Mouse (Mus musculus) embryonic facial prominence, embryonic 11.5 days (tissue): ENCODE data around the gene Apobr. TPM values are rescaled to one million over a fixed set of nuclear protein-coding genes. Genes with fewer than 3 reads are reported as not detected.

Experiments
- ATAC-seq: fragments of 200-750 bp; cut with Nextera tagmentation; replicated peaks from 2 replicates; pipeline ENCODE4 v1.8.0; 2017; ENCODE audit warnings: low read depth; ENCODE audit not compliant: insufficient number of reproducible peaks, low FRiP score, low TSS enrichment
- DNase-seq: peaks from one replicate; pipeline ENCODE4 v3.0.0-alpha.2; 2015; ENCODE audit warnings: low spot score
- H3K27ac ChIP-seq: fragments of 300-500 bp; sonication (generic); replicated peaks from 2 replicates; pipeline ENCODE4 v1.5.1; 2014; ENCODE audit warnings: mild to moderate bottlenecking, low read depth, low read length, control low read depth
- H3K27me3 ChIP-seq: fragments of 300-500 bp; sonication (generic); 2 replicates; pipeline ENCODE4 v1.6.1; 2014; ENCODE audit warnings: mild to moderate bottlenecking, low read length, moderate library complexity, mixed read lengths; ENCODE audit not compliant: control insufficient read depth, insufficient read depth
- H3K36me3 ChIP-seq: fragments of 300-500 bp; sonication (generic); replicated peaks from 2 replicates; pipeline ENCODE4 v1.6.1; 2014; ENCODE audit warnings: low read depth, mild to moderate bottlenecking, low read length, moderate library complexity, mixed read lengths; ENCODE audit not compliant: control insufficient read depth, insufficient read depth
- H3K4me1 ChIP-seq: fragments of 300-500 bp; sonication (generic); 2 replicates; pipeline ENCODE4 v1.6.1; 2014; ENCODE audit warnings: low read length, mixed read lengths; ENCODE audit not compliant: control insufficient read depth, insufficient read depth
- H3K4me2 ChIP-seq: fragments of 300-500 bp; sonication (generic); 2 replicates; pipeline ENCODE4 v1.6.1; 2014; ENCODE audit warnings: low read depth, mild to moderate bottlenecking, control low read depth, low read length, moderate library complexity
- H3K4me3 ChIP-seq: fragments of 300-500 bp; sonication (generic); 2 replicates; pipeline ENCODE4 v1.5.1; 2014; ENCODE audit warnings: low read depth, low read length, control low read depth
- H3K9ac ChIP-seq: fragments of 300-500 bp; sonication (generic); replicated peaks from 2 replicates; pipeline ENCODE4 v1.6.1; 2014; ENCODE audit warnings: mild to moderate bottlenecking, control low read depth, low read length
- H3K9me3 ChIP-seq: fragments of 300-500 bp; sonication (generic); replicated peaks from 2 replicates; pipeline ENCODE4 v1.6.1; 2016; ENCODE audit warnings: mild to moderate bottlenecking, low read length, inconsistent platforms, mixed read lengths; ENCODE audit not compliant: control insufficient read depth
- WGBS: fragments of 180-500 bp; shearing (Covaris S2); extraction: QIAGEN DNeasy Blood & Tissue Kit; methylation state at CpG from one replicate; pipeline ENCODE4 v1.1.7; 2014; 5-methylcytosine and 5-hydroxymethylcytosine counted together
- polyA plus RNA-seq: library from polyadenylated mRNA; unstranded; fragments of >200 nt; fragmentation: Nextera tagmentation; extraction: Ambion mirVana; gene quantifications from 2 replicates; pipeline ENCODE4 v1.2.1, GENCODE M21; 2014

Apobr gene
- polyA plus RNA-seq, 1 experiment from 2014 or later, result 0.72 TPM

DNA sequence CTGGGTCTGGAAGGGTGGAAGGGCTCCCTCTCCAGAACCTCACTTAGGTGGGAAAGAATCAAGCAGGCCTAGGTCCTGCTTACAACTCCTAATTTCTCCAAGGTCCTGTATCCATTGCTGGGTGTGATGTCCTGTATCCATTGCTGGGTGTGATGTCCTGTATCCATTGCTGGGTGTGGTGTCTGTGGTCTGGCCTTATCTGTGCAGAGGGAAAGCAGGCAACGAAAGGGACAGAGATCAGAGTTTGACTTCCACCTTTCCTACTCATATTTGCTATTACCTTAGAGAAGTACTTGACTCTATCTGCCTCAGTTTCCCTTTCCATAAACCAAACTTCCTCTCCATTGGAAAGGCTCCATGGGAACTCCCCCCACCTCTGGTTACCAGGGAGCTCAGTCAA is 38.6 kb downstream of the Apobr start:
- H3K9ac ChIP-seq, result no peak overlapping the region
- no peaks in the 10 kb centered on the region for H3K36me3 ChIP-seq
- no peak overlapping the region for H3K4me3 ChIP-seq
- no peaks in the 10 kb centered on the region for H3K27me3 ChIP-seq
- 91% methylated on average over 1 of the region's 1 CpGs for WGBS
- no peak for DNase-seq
- H3K9me3 ChIP-seq, result no peaks in the 10 kb centered on the region
- no peak overlapping the region for H3K4me2 ChIP-seq
- no peaks in the 10 kb centered on the region for H3K4me1 ChIP-seq
- no peak overlapping the region for H3K27ac ChIP-seq
- no peak for ATAC-seq

DNA sequence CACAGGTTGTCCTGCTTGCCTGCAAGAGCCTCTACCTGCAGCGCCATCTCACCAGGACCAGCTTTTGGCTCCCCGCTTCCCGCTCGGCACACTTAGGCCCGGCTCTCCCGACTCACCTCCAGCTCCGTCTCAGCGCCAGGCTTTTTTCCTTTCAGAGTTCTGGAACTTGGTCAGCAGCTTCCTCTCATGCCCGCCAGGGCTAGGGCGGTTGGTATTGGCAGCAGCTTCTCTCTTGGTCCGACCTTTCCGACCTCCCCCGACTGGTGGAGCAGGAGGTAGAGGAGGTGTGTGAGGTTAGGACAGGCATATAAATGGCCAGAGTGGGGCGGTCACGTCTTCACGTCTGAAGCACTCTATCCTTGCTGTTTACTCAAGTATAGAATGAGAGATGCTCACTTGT is 40.0 kb downstream of the Apobr start:
- DNase-seq (no peak), ATAC-seq (no peak)
- H3K4me1 ChIP-seq, result no peaks in the 10 kb centered on the region
- no peak overlapping the region for H3K4me2 ChIP-seq
- 67% methylated on average over 16 of the region's 16 CpGs for WGBS
- H3K27me3 ChIP-seq, result no peaks in the 10 kb centered on the region
- H3K9ac ChIP-seq, result no peak overlapping the region
- no peaks in the 10 kb centered on the region for H3K36me3 ChIP-seq
- H3K4me3 ChIP-seq, result no peak overlapping the region
- no peak overlapping the region for H3K27ac ChIP-seq
- H3K9me3 ChIP-seq, result no peaks in the 10 kb centered on the region

DNA sequence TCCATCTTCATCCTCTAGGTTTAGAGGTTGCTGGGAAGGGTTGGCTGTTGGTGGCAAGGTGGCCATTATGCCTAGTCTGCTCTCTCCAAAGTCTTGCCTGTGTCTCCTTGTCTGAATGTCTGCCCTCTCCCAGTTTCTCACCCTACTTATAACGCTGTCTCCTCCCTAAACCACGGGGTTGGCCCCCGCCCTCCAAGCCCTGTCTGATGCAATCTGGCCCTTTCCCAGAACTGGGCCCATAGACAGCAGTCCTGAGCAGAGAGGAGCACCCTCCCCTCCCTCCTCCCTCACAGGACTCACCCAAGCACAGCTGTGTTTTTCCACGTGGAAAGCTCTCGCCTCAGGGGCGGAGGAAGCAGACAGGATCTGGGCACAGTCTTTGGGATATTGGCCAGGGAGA is 40.6 kb downstream of the Apobr start:
- WGBS, result 44% methylated on average over 6 of the region's 6 CpGs
- no peak overlapping the region for H3K9ac ChIP-seq
- no peaks in the 10 kb centered on the region for H3K36me3 ChIP-seq
- H3K4me1 ChIP-seq, result no peaks in the 10 kb centered on the region
- no peak overlapping the region for H3K4me3 ChIP-seq
- no peak overlapping the region for H3K4me2 ChIP-seq
- ATAC-seq, result 0 out of 2 replicates have a peak, but pooled peaks have one; percentile 18
- H3K27me3 ChIP-seq, result no peaks in the 10 kb centered on the region
- DNase-seq, result no peak
- H3K9me3 ChIP-seq, result no peaks in the 10 kb centered on the region
- no peak overlapping the region for H3K27ac ChIP-seq

DNA sequence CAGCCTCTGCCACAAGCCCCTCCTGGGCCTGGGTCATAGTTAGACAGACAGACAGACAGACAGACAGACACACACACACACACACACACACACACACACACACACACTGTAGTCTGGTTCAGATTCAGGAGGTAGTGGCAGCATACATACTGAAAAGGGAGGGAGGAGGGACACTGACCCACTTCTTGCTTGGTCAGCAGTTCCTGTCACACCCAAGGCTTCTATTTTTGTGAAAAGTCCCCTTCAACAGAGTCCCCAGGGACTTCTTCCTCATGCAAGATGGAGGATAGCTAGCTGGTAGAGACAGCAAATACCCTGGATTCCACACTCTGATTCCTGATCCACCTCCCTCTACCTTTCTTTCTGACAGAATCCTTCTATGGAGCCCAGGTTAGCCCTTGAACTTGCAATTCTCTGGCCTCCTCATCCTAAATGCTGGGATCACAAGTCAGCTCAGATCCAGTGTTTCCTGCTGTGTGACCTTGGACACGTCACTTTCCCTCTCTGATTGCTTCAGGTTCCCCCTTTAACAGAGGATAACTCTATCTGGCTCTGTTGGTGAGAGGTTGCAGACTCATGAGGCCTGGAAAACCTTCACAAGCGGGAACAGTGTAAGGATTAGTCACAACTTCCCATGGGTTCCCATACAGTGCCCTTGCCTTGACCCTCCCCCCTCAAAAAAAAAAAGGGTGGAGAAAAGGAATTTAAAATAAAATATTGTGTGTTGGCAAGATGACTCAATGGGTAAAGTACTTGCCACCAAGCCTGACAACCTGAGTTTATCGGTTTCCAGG is 41.3 kb downstream of the Apobr start:
- ATAC-seq, result no peak
- Histone ChIP-seq H3K27ac (no peak overlapping the region), H3K4me3 (no peak overlapping the region), H3K9ac (no peak overlapping the region), H3K4me1 (no peaks in the 10 kb centered on the region), H3K27me3 (no peaks in the 10 kb centered on the region), H3K36me3 (no peaks in the 10 kb centered on the region), H3K9me3 (no peaks in the 10 kb centered on the region), H3K4me2 (no peak overlapping the region)
- DNase-seq, result no peak
- 79% methylated on average over 3 of the region's 3 CpGs for WGBS

DNA sequence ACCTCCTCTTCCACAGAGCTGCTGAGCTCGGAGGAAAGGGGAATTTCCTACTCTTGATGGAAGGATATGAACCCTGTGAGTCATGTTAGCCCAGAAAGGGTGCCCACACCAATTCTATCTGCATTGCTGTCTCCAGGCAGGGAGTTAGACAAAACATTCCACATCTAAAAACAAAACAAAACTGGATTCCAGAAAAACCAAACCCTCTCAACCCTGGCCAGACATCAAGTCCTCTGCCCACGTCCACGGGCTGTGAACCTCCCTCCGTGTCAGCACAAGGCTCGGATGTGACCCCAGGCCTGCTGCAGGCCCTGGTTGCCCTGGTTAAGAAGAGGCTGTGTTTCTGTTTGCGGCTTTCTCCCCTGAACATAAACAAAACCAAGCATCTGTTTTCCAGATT is 43.4 kb downstream of the Apobr start:
- ATAC-seq (no peak), DNase-seq (no peak)
- no peaks in the 10 kb centered on the region for H3K36me3 ChIP-seq
- no peak overlapping the region for H3K9ac ChIP-seq
- H3K4me1 ChIP-seq, result no peaks in the 10 kb centered on the region
- no peaks in the 10 kb centered on the region for H3K27me3 ChIP-seq
- H3K4me3 ChIP-seq, result no peak overlapping the region
- WGBS, result 59% methylated on average over 6 of the region's 6 CpGs
- H3K4me2 ChIP-seq, result no peak overlapping the region
- no peak overlapping the region for H3K27ac ChIP-seq
- H3K9me3 ChIP-seq, result no peaks in the 10 kb centered on the region

DNA sequence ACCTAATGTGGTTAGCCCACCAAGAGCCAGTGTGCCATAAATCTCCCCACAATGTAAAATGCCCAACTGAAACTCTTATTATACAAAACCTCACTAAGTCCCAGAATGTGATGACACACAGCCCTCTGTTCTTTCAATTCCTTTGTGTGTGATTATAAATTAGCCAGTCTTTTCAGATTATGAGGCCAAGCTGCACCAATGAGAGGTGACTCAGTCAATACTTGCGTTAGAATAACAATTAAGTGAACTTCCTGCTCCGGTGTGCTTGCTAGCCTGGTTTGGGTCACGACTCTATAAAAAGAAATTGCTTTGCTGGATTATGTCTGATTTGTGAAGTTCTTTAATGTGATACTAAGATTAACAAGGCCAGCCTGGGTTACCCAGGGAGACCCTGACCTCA is 45.2 kb downstream of the Apobr start:
- H3K9me3 ChIP-seq, result no peaks in the 10 kb centered on the region
- H3K9ac ChIP-seq, result no peak overlapping the region
- no peak for ATAC-seq
- 52% methylated on average over 3 of the region's 3 CpGs for WGBS
- H3K36me3 ChIP-seq, result no peaks in the 10 kb centered on the region
- H3K27ac ChIP-seq, result no peak overlapping the region
- no peaks in the 10 kb centered on the region for H3K27me3 ChIP-seq
- no peak overlapping the region for H3K4me3 ChIP-seq
- H3K4me1 ChIP-seq, result no peaks in the 10 kb centered on the region
- no peak overlapping the region for H3K4me2 ChIP-seq
- DNase-seq, result no peak

DNA sequence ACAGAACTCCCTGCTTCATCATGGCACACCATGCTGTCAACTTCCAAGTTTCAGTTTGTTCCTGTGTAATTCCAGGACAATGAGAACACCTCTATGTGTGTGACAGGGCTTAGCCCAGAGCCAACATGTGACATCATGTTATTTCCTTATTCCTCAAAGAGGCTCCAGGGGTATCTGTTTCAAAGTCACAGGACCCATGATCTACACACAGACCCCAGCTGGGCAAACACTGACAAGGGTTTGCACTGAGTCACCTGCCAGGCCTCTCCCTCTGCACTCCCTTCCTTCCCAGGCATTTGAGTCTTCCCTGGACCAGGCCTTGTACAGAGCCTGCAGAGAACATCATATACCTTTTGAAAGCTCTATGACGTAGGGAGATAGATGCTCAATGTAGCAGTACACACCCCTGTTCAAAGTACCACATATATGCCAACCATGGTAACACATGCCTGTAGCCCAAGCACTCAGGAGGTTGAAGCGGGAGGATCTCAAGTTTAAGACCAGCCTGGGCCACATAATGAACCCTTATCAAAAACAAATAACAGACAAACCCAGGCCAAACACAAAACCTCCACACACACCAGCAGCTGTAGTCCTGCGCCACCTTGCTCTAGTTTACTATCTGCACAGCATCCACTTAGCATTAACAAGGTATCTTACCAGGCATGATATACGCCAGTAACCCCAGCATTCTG is 46.2 kb downstream of the Apobr start, which contains the start of gene Nupr1:
Gene Nupr1 (minus strand): TSS at position 38 of the 695 bp plus-strand sequence.
- no peak within 1 kb of the TSS for H3K27ac ChIP-seq
- H3K4me2 ChIP-seq, result no peak within 1 kb of the TSS
- H3K4me3 ChIP-seq, result no peak within 1 kb of the TSS
- no peaks in the 10 kb centered on the region for H3K9me3 ChIP-seq
- H3K27me3 ChIP-seq, result no peaks in the 10 kb centered on the region
- 91% methylated on average over 4 of the region's 4 CpGs for whole genome bisulfite sequencing
- no peak within 1 kb of the TSS for H3K9ac ChIP-seq
- ATAC-seq (no peak), DNase-seq (no peak)
- H3K4me1 ChIP-seq, result no peaks in the 10 kb centered on the region
- H3K36me3 ChIP-seq, result no peaks in the 10 kb centered on the region

DNA sequence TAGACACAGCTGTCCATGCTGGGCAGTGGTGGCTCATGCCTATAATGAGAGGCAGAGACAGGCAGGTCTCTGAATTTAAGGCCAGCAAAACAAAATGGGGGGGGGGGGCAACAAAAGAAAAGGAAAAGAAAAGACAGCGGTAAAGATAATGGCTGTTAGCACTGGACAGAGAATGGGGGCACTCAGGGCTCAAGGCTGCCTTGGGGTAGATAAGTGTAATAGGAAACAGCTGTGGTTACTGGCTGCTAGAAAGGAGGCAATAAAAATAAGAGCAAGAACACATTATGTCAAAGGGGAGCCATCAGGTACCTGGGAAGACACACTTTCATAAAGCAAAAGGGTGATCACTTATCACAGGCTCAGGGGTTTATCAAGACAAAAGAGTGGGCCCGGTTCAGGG is 47.7 kb downstream of the Apobr start:
- Histone ChIP-seq H3K4me3 (no peak overlapping the region), H3K36me3 (no peaks in the 10 kb centered on the region), H3K27ac (no peak overlapping the region), H3K9me3 (no peaks in the 10 kb centered on the region), H3K9ac (no peak overlapping the region), H3K4me1 (no peaks in the 10 kb centered on the region), H3K4me2 (no peak overlapping the region), H3K27me3 (no peaks in the 10 kb centered on the region)
- DNase-seq (no peak), ATAC-seq (no peak)
- 80% methylated on average over 2 of the region's 2 CpGs for WGBS
